27 mouse cellular contexts compared by ENCODE assay signal in the genomic region with DNA sequence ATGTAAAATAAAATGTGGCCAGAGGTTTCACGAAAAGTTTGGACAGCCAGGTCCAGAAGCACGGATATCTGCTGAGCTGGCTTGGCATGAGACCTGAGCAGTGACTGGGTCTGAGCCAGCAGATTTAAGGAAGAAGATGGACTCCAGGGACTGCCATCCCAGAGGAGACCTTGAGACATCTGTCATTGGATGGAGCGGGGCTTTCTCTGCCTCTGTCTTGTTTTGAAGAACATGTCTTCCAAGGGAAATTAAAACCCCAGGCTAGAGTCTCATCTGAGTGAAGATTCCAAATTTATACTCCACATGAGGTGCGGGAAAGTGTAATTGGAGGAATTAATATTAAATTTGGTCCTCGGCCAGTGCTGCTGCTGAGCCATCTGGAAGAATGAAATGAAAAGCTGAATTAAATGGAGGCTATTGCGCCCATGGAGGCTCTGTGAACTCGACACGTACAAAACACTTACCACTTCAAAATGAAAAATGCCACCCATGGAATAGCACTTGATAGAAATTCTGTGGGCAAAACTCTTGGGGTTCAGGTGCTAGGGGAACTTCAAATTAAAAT.
A peak's percentile ranks its signal among the peaks of the same experiment; 100 is the strongest.
DNase-seq lines count a peak whose midpoint lies in the region; ATAC-seq and TF ChIP-seq lines count a peak whose summit lies in the region.
"Had no signal": no experiment of that assay in that cellular context is flagged by ENCODE, and none has a peak within 500 bp of the region (broad histone marks: within the 10 kb centered on the region; RNA-seq: fewer than 3 reads in every experiment).

No protein-coding gene starts in this region.

- ATAC-seq in hindbrain, embryonic 16.5 days: peak; percentile 61; the same call in 1 of the 2 replicates
- ATAC-seq: CD4-positive, CD25-positive, alpha-beta regulatory T cell, adult 4 months; intestine, embryonic 16.5 days; midbrain, embryonic 16.5 days had no signal

- no peak for TF ChIP-seq POLR2A in brain, embryonic 14.5 days (IDR thresholded peaks at IDR 0.05; ENCODE audit: borderline replicate concordance, extremely low read depth, insufficient read depth, insufficient read length, poor library complexity, severe bottlenecking)

- H3K9ac ChIP-seq in hindbrain, embryonic 16.5 days (ENCODE audit: low read depth, low read length): no peak overlapping the region
- H3K9ac ChIP-seq: embryonic facial prominence, embryonic 12.5 days; liver, embryonic 14.5 days; neural tube, embryonic 13.5 days had no signal

- H3K4me3 ChIP-seq in hindbrain, embryonic 16.5 days (ENCODE audit: low read length): no peak overlapping the region
- no peak overlapping the region for H3K4me3 ChIP-seq in hindbrain, embryonic 10.5 days
- H3K4me3 ChIP-seq: embryonic facial prominence, embryonic 12.5 days; myocyte; neural tube, embryonic 13.5 days had no signal

- peak; percentile 14 to 22 for DNase-seq in cerebellum, postnatal 14 days
- no peak for DNase-seq in cerebellum, postnatal 36 days
- DNase-seq in hindbrain, embryonic 10.5 days (ENCODE audit: low spot score): no peak
- peak; percentile 56 for DNase-seq in left cerebral cortex, postnatal 4 days
- no peak for DNase-seq in left cerebral cortex, postnatal 14 days (ENCODE audit: low spot score in 2 of 2)
- peak; percentile 40 for DNase-seq in brain, embryonic 14.5 days (ENCODE audit: low read depth)
- DNase-seq: adrenal gland, postnatal 14 days; embryo, embryonic 11 days; gastrocnemius, postnatal 10 days; heart, postnatal 14 days; kidney, adult 8-10 months; kidney, postnatal 4 days; liver; lung, adult 2 months; lung, postnatal 10 days; thymus, adult 2 months; thymus, postnatal 36 days had no signal

- TF ChIP-seq CTCF in brain, embryonic 14.5 days (IDR thresholded peaks at IDR 0.05; ENCODE audit: borderline replicate concordance, extremely low read depth, insufficient read depth, insufficient read length): no peak

- no peak overlapping the region for H3K27ac ChIP-seq in hindbrain, embryonic 16.5 days (ENCODE audit: low read depth, low read length)
- no peak overlapping the region for H3K27ac ChIP-seq in hindbrain, embryonic 10.5 days
- H3K27ac ChIP-seq: embryonic facial prominence, embryonic 12.5 days; kidney, postnatal 0 days; liver, embryonic 14.5 days; macrophage; neural tube, embryonic 13.5 days had no signal

- H3K4me2 ChIP-seq in hindbrain, embryonic 16.5 days (ENCODE audit: low read length): no peak overlapping the region
- H3K4me2 ChIP-seq: embryonic facial prominence, embryonic 12.5 days; neural tube, embryonic 13.5 days had no signal

- intact Hi-C loops in left cerebral cortex, postnatal 4 days (cut with DNase I): no loop called here
- intact Hi-C loops in left cerebral cortex, postnatal 14 days (cut with DNase I): no loop called here

- no peaks in the 10 kb centered on the region for H3K4me1 ChIP-seq in hindbrain, embryonic 16.5 days (ENCODE audit: control insufficient read depth, insufficient read depth, low read depth, low read length)
- H3K4me1 ChIP-seq in hindbrain, embryonic 10.5 days (replicated peaks): no peaks in the 10 kb centered on the region
- H3K4me1 ChIP-seq: embryonic facial prominence, embryonic 12.5 days; neural tube, embryonic 13.5 days had no signal

- 63% methylated on average over 8 of the region's 8 CpGs for WGBS in hindbrain, embryonic 16.5 days
- 89% methylated on average over 8 of the region's 8 CpGs for WGBS in hindbrain, embryonic 10.5 days

- H3K27me3 ChIP-seq in hindbrain, embryonic 16.5 days (replicated peaks; ENCODE audit: control insufficient read depth, insufficient read depth, low read length): no peaks in the 10 kb centered on the region
- no peaks in the 10 kb centered on the region for H3K27me3 ChIP-seq in hindbrain, embryonic 10.5 days (ENCODE audit: insufficient read depth, poor library complexity, severe bottlenecking)
- H3K27me3 ChIP-seq: embryonic facial prominence, embryonic 12.5 days; neural tube, embryonic 13.5 days had no signal

- H3K9me3 ChIP-seq in hindbrain, embryonic 16.5 days (ENCODE audit: control insufficient read depth, low read length): no peaks in the 10 kb centered on the region
- no peaks in the 10 kb centered on the region for H3K9me3 ChIP-seq in hindbrain, embryonic 10.5 days
- H3K9me3 ChIP-seq: embryonic facial prominence, embryonic 12.5 days; neural tube, embryonic 13.5 days had no signal

- H3K36me3 ChIP-seq in hindbrain, embryonic 16.5 days (ENCODE audit: control insufficient read depth, insufficient read depth, low read length): no peaks in the 10 kb centered on the region
- no peaks in the 10 kb centered on the region for H3K36me3 ChIP-seq in hindbrain, embryonic 10.5 days
- H3K36me3 ChIP-seq: embryonic facial prominence, embryonic 12.5 days; neural tube, embryonic 13.5 days had no signal

Comparison
In these comparisons a context has a peak if more than half of its experiments do, and no peak if none do; other contexts are left out.
1. DNase-seq: peak in cerebellum, postnatal 14 days (2 of 2), left cerebral cortex, postnatal 4 days (single experiment) and brain, embryonic 14.5 days (single experiment); none in cerebellum, postnatal 36 days (0 of 2), hindbrain, embryonic 10.5 days (single experiment) and left cerebral cortex, postnatal 14 days (0 of 2).